Mouse (Mus musculus) B cell, adult (primary cell): Measurements from ENCODE around the gene Pax5. TPM values are rescaled to one million over a fixed set of nuclear protein-coding genes. Genes with fewer than 3 reads are reported as not detected.

ENCODE experiments used
- total RNA-seq: library from RNA; stranded (reverse); gene quantifications from 4 replicates; pipeline ENCODE4 v1.2.4, GENCODE M21; 2023; ENCODE audit not compliant: inconsistent age

Gene Pax5
- total RNA-seq, result 974 to 1,013 TPM (median 998 TPM) in 4 replicates

DNA sequence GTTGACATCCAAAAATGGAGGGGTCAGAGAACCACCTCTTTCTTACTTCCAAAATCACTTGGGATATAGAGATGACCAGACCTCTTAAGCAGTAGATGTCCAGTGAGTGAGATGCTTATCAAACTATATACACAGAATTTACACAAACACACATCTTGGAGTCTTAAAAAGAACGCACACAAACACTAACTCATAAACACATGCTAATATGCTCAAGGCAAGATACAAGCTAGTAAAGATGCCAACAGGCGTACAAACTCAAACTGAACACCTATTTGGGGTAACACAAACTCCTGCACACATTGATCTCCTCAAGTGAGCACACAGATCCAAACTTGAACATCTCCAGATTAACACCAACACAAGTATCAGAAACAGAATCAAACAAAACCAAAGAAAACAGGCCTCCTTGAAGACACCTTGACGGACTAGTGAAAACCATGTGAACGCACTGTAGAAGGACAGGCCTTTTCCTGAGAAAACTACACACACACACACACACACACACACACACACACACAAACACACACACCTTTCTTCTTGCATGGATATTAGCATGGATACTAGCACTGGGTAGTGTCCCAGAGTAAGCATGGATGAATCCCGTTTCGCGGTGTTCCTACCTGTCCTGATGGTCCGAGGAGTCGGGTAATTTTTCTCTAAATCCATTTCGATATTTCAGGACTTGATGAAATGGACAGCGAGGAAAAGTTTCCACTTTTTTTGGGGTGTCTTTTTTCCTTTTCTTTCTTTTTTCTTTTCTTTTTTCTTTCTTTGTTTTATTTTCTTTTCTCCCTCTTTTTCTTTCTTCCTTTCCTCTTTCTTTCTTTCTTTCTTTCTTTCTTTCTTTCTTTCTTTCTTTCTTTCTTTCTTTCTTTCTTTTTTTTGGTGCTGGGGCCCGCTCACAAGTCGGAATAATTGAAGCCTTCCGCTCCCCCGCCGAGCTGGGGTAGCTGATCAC is at the start of gene Pax5:
Pax5 (minus strand) TSS at position 748 of the 961 bp plus-strand sequence.

GRCm38 (mm10) chr4:44755553-44756133 is 45.4 kb upstream of the Pax5 start, which contains the start of gene Zcchc7:
Zcchc7 (plus strand) TSS chr4:44755877.

Other genes starting within 250 kb of the Pax5 start
- gene Zcchc7, start 45.4 kb upstream of the Pax5 start, total RNA-seq, result 144 to 169 TPM (median 158 TPM) in 4 replicates